9 mouse cellular contexts compared by ENCODE assay signal in the genomic region with DNA sequence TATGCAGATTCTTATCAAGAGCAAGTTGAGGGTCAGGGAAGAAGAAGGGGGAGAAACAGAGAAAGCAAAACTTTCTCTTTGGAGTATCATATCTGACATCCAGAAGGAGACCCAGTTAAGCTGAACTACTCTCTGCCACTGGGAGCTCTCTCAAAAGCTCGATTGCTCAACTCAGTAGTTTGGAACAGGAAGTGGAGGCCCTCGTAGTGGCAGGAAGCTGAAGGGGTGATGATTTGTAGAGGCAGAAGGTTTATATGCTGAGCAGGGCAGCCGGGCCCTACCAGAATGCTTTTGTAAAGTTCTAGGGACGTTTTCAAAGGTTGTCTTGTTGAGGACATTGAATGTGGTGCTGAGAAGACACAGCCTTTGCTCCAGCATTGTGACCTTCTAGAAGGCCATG. TPM values are rescaled to one million over a fixed set of nuclear protein-coding genes. Genes with fewer than 3 reads are reported as not detected.
DNase-seq lines count a peak whose midpoint lies in the region; ATAC-seq lines count a peak whose summit lies in the region.
"Had no signal": no experiment of that assay in that cellular context is flagged by ENCODE, and none has a peak within 500 bp of the region (broad histone marks: within the 10 kb centered on the region; RNA-seq: fewer than 3 reads in every experiment).

No protein-coding gene starts in this region.

- no peak overlapping the region for H3K4me2 ChIP-seq in hindbrain, embryonic 14.5 days (replicated peaks)
- no peak overlapping the region for H3K4me2 ChIP-seq in midbrain, embryonic 16.5 days (ENCODE audit: low read length)
- H3K4me2 ChIP-seq: hindbrain, embryonic 15.5 days; liver, embryonic 15.5 days had no signal

- intact Hi-C loops in heart, postnatal 10 days (cut with DNase I), result no loop called here

- H3K27me3 ChIP-seq in hindbrain, embryonic 14.5 days (ENCODE audit: control insufficient read depth, insufficient read depth, low read length), result peaks cover 16% of the 10 kb centered on the region; the same call in 1 of the 2 replicates
- peaks cover 3% of the 10 kb centered on the region for H3K27me3 ChIP-seq in midbrain, embryonic 16.5 days (ENCODE audit: control insufficient read depth, insufficient read depth, low read depth, low read length)

- H3K9me3 ChIP-seq in hindbrain, embryonic 14.5 days (ENCODE audit: control insufficient read depth, low read length), result no peaks in the 10 kb centered on the region
- no peaks in the 10 kb centered on the region for H3K9me3 ChIP-seq in midbrain, embryonic 16.5 days (replicated peaks; ENCODE audit: control insufficient read depth, low read length, poor library complexity, severe bottlenecking)
- H3K9me3 ChIP-seq: hindbrain, embryonic 15.5 days; liver, embryonic 15.5 days had no signal

- ATAC-seq in hindbrain, embryonic 14.5 days (ENCODE audit: low FRiP score), result no peak
- ATAC-seq in midbrain, embryonic 16.5 days, result no peak

- no peak overlapping the region for H3K9ac ChIP-seq in hindbrain, embryonic 14.5 days
- no peak overlapping the region for H3K9ac ChIP-seq in midbrain, embryonic 16.5 days (ENCODE audit: low read depth, low read length)
- H3K9ac ChIP-seq: hindbrain, embryonic 15.5 days; liver, embryonic 15.5 days had no signal

- no peaks in the 10 kb centered on the region for H3K36me3 ChIP-seq in hindbrain, embryonic 14.5 days (replicated peaks; ENCODE audit: control insufficient read depth, insufficient read depth)
- H3K36me3 ChIP-seq in midbrain, embryonic 16.5 days (ENCODE audit: control insufficient read depth, insufficient read depth, low read length), result no peaks in the 10 kb centered on the region
- H3K36me3 ChIP-seq: hindbrain, embryonic 15.5 days; liver, embryonic 15.5 days had no signal

- WGBS in hindbrain, embryonic 14.5 days, result 65% methylated on average over 4 of the region's 4 CpGs
- WGBS in midbrain, embryonic 16.5 days, result 64% methylated on average over 4 of the region's 4 CpGs

- no peak overlapping the region for H3K4me3 ChIP-seq in hindbrain, embryonic 14.5 days (replicated peaks; ENCODE audit: low read length)
- H3K4me3 ChIP-seq in midbrain, embryonic 16.5 days (ENCODE audit: low read depth, low read length), result no peak overlapping the region
- H3K4me3 ChIP-seq: hindbrain, embryonic 15.5 days; liver, embryonic 15.5 days had no signal

- DNase-seq in spleen, postnatal 36 days (ENCODE audit: low spot score in 2 of 2), result peak; percentile 26 to 41
- no peak for DNase-seq in spleen, adult 12 weeks (ENCODE audit: low spot score)
- DNase-seq in heart, postnatal 10 days, result peak; percentile 31 to 32
- peak; percentile 69 for DNase-seq in lung, postnatal 36 days
- no peak for DNase-seq in hindbrain, embryonic 14.5 days (ENCODE audit: low spot score)
- no peak for DNase-seq in embryo, embryonic 11 days

- H3K4me1 ChIP-seq in hindbrain, embryonic 14.5 days (replicated peaks; ENCODE audit: control insufficient read depth, insufficient read depth, low read length), result peaks cover 8% of the 10 kb centered on the region
- H3K4me1 ChIP-seq in midbrain, embryonic 16.5 days (ENCODE audit: control insufficient read depth, insufficient read depth, low read length), result peaks cover 6% of the 10 kb centered on the region; the same call in 1 of the 2 replicates

- no peak overlapping the region for H3K27ac ChIP-seq in hindbrain, embryonic 14.5 days
- H3K27ac ChIP-seq in midbrain, embryonic 16.5 days (ENCODE audit: low read length), result no peak overlapping the region
- H3K27ac ChIP-seq: hindbrain, embryonic 15.5 days; liver, embryonic 15.5 days had no signal

RNA-seq across cellular contexts. Expression of a gene that starts 5.1 kb away (rescaled TPM):
- 1 to 10 TPM; 5.7 to 5.9 TPM for total RNA-seq in heart, postnatal 10 days (2021)
- 16.5 and 17.2 TPM in 2 replicates for polyA plus RNA-seq in hindbrain, embryonic 14.5 days (2014; fragmentation: Nextera tagmentation; extraction: Ambion mirVana)
- polyA plus RNA-seq in midbrain, embryonic 16.5 days (2015; fragmentation: Nextera tagmentation; extraction: Ambion mirVana), result 16.0 and 20.2 TPM in 2 replicates

Comparison
In these comparisons a context has a peak if more than half of its experiments do, and no peak if none do; other contexts are left out.
1. DNase-seq: peak in spleen, postnatal 36 days (2 of 2), heart, postnatal 10 days (2 of 2) and lung, postnatal 36 days (single experiment); none in spleen, adult 12 weeks (single experiment), hindbrain, embryonic 14.5 days (single experiment) and embryo, embryonic 11 days (single experiment).